Mouse (Mus musculus) megakaryocyte, embryonic 14.5 days (primary cell): ENCODE data around the gene Igfbp7.

Experiments
- FLI1 ChIP-seq: IDR thresholded peaks from 2 replicates; pipeline ENCODE4 v1.6.1; 2012; ENCODE audit warnings: low read length, inconsistent platforms, mixed read lengths
- GATA1 ChIP-seq: IDR thresholded peaks from 3 replicates; pipeline ENCODE4 v1.6.1; 2012; ENCODE audit warnings: mixed read lengths, low read length, inconsistent platforms, borderline replicate concordance

GRCm38 (mm10) chr5:77354361-77354787, 53.5 kb downstream of the Igfbp7 start:
- TF ChIP-seq GATA1 (no peak), FLI1 (no peak)
